Mouse (Mus musculus) kidney, embryonic 15.5 days (tissue): ENCODE measurements around the gene Agbl4. TPM values are rescaled to one million over a fixed set of nuclear protein-coding genes. Genes with fewer than 3 reads are reported as not detected.

Experiments
- ATAC-seq: fragments of 200-750 bp; cut with Nextera tagmentation; replicated peaks from 2 replicates; pipeline ENCODE4 v1.8.0; 2017; ENCODE audit warnings: moderate TSS enrichment; ENCODE audit not compliant: low FRiP score
- H3K27ac ChIP-seq: fragments of 300-500 bp; sonication (generic); 2 replicates; pipeline ENCODE4 v1.5.1; 2015; ENCODE audit warnings: mild to moderate bottlenecking, inconsistent platforms
- H3K27me3 ChIP-seq: fragments of 300-500 bp; sonication (generic); 2 replicates; pipeline ENCODE4 v1.6.1; 2015; ENCODE audit warnings: inconsistent platforms
- H3K36me3 ChIP-seq: fragments of 300-500 bp; sonication (generic); 2 replicates; pipeline ENCODE4 v1.6.1; 2015; ENCODE audit warnings: inconsistent platforms
- H3K4me1 ChIP-seq: fragments of 300-500 bp; sonication (generic); 2 replicates; pipeline ENCODE4 v1.6.1; 2015; ENCODE audit warnings: inconsistent platforms
- H3K4me2 ChIP-seq: fragments of 300-500 bp; sonication (generic); 2 replicates; pipeline ENCODE4 v1.6.1; 2015; ENCODE audit warnings: moderate library complexity, mild to moderate bottlenecking, inconsistent platforms
- H3K4me3 ChIP-seq: fragments of 300-500 bp; sonication (generic); replicated peaks from 2 replicates; pipeline ENCODE4 v1.5.1; 2015; ENCODE audit warnings: mild to moderate bottlenecking, inconsistent platforms
- H3K9ac ChIP-seq: fragments of 300-500 bp; sonication (generic); 2 replicates; pipeline ENCODE4 v1.6.1; 2015; ENCODE audit warnings: mild to moderate bottlenecking, inconsistent platforms
- H3K9me3 ChIP-seq: fragments of 300-500 bp; sonication (generic); replicated peaks from 2 replicates; pipeline ENCODE4 v1.6.1; 2016; ENCODE audit warnings: inconsistent platforms
- WGBS: fragments of 180-500 bp; shearing (Covaris S2); methylation state at CpG from one replicate; pipeline ENCODE4 v1.1.7; 2015; ENCODE audit warnings: mixed read lengths; 5-methylcytosine and 5-hydroxymethylcytosine counted together
- polyA plus RNA-seq: library from polyadenylated mRNA; unstranded; fragments of >200 nt; fragmentation: Nextera tagmentation; extraction: Ambion mirVana; gene quantifications from 2 replicates; pipeline ENCODE4 v1.2.1, GENCODE M21; 2015

The Agbl4 gene
- polyA plus RNA-seq, 1 experiment from 2014 or later: 0.43 TPM

GRCm38 (mm10) chr4:111443906-111444615, 1046.6 kb downstream of the Agbl4 start:
- H3K4me2 ChIP-seq: no peak overlapping the region
- H3K9me3 ChIP-seq: no peaks in the 10 kb centered on the region
- no peak overlapping the region for H3K9ac ChIP-seq
- H3K36me3 ChIP-seq: 0 out of 2 replicates have a peak, but pooled peaks cover 10% of the 10 kb centered on the region
- no peaks in the 10 kb centered on the region for H3K4me1 ChIP-seq
- H3K4me3 ChIP-seq: no peak overlapping the region
- WGBS: 79% methylated on average over 10 of the region's 10 CpGs
- no peaks in the 10 kb centered on the region for H3K27me3 ChIP-seq
- no peak overlapping the region for H3K27ac ChIP-seq
- no peak for ATAC-seq

GRCm38 (mm10) chr4:111444616-111445160, 1047.2 kb downstream of the Agbl4 start:
- Histone ChIP-seq H3K4me3 (no peak overlapping the region), H3K4me2 (no peak overlapping the region), H3K36me3 (0 out of 2 replicates have a peak, but pooled peaks cover 10% of the 10 kb centered on the region), H3K9ac (no peak overlapping the region), H3K9me3 (no peaks in the 10 kb centered on the region), H3K4me1 (peaks cover 4% of the 10 kb centered on the region; the same call in 1 of the 2 replicates), H3K27me3 (no peaks in the 10 kb centered on the region), H3K27ac (no peak overlapping the region)
- 56% methylated on average over 1 of the region's 1 CpGs for WGBS
- no peak for ATAC-seq

- no peak overlapping the region for H3K27ac ChIP-seq
- peaks cover 16% of the 10 kb centered on the region; the same call in 1 of the 2 replicates for H3K4me1 ChIP-seq
- no peak for ATAC-seq
- H3K27me3 ChIP-seq: no peaks in the 10 kb centered on the region
- no peak overlapping the region for H3K4me3 ChIP-seq
- no peak overlapping the region for H3K9ac ChIP-seq
- peaks cover 21% of the 10 kb centered on the region for H3K36me3 ChIP-seq
- WGBS: 81% methylated on average over 3 of the region's 3 CpGs
- H3K4me2 ChIP-seq: no peak overlapping the region
- no peaks in the 10 kb centered on the region for H3K9me3 ChIP-seq
Measured at GRCm38 (mm10) chr4:111447918-111448317, 1050.5 kb downstream of the Agbl4 start.

- 98% methylated on average over 4 of the region's 4 CpGs for WGBS
- Histone ChIP-seq H3K27ac (no peak overlapping the region), H3K36me3 (peaks cover 21% of the 10 kb centered on the region), H3K4me2 (no peak overlapping the region), H3K4me3 (no peak overlapping the region), H3K9ac (no peak overlapping the region), H3K27me3 (no peaks in the 10 kb centered on the region), H3K9me3 (no peaks in the 10 kb centered on the region), H3K4me1 (peaks cover 16% of the 10 kb centered on the region; the same call in 1 of the 2 replicates)
- ATAC-seq: no peak
Measured at GRCm38 (mm10) chr4:111448586-111448985, 1051.1 kb downstream of the Agbl4 start.

GRCm38 (mm10) chr4:111449442-111450199, 1052.2 kb downstream of the Agbl4 start:
- no peak overlapping the region for H3K4me2 ChIP-seq
- no peak overlapping the region for H3K9ac ChIP-seq
- no peak for ATAC-seq
- peaks cover 31% of the 10 kb centered on the region for H3K36me3 ChIP-seq
- peaks cover 16% of the 10 kb centered on the region; the same call in 1 of the 2 replicates for H3K4me1 ChIP-seq
- no peaks in the 10 kb centered on the region for H3K27me3 ChIP-seq
- H3K9me3 ChIP-seq: no peaks in the 10 kb centered on the region
- WGBS: 65% methylated on average over 7 of the region's 7 CpGs
- no peak overlapping the region for H3K27ac ChIP-seq
- H3K4me3 ChIP-seq: no peak overlapping the region

GRCm38 (mm10) chr4:111451283-111451918, 1053.9 kb downstream of the Agbl4 start:
- ATAC-seq: peak; percentile 65

GRCm38 (mm10) chr4:111452192-111452591, 1054.7 kb downstream of the Agbl4 start:
- H3K9me3 ChIP-seq: no peaks in the 10 kb centered on the region
- 83% methylated on average over 5 of the region's 5 CpGs for WGBS

More at GRCm38 (mm10) chr4:111451283-111451918, 1053.9 kb downstream of the Agbl4 start:
- Histone ChIP-seq H3K27me3 (no peaks in the 10 kb centered on the region), H3K4me1 (peaks cover 16% of the 10 kb centered on the region; the same call in 1 of the 2 replicates), H3K27ac (no peak overlapping the region), H3K4me3 (no peak overlapping the region), H3K9me3 (no peaks in the 10 kb centered on the region), H3K9ac (no peak overlapping the region), H3K4me2 (no peak overlapping the region), H3K36me3 (peaks cover 42% of the 10 kb centered on the region)
- 64% methylated on average over 7 of the region's 7 CpGs for WGBS

GRCm38 (mm10) chr4:111453275-111453674, 1055.8 kb downstream of the Agbl4 start:
- Histone ChIP-seq H3K4me1 (peaks cover 16% of the 10 kb centered on the region; the same call in 1 of the 2 replicates), H3K27ac (no peak overlapping the region), H3K27me3 (no peaks in the 10 kb centered on the region), H3K4me2 (no peak overlapping the region), H3K4me3 (no peak overlapping the region), H3K9me3 (no peaks in the 10 kb centered on the region), H3K9ac (no peak overlapping the region), H3K36me3 (peaks cover 42% of the 10 kb centered on the region)
- ATAC-seq: no peak
- 65% methylated on average over 3 of the region's 3 CpGs for WGBS

More at GRCm38 (mm10) chr4:111452192-111452591, 1054.7 kb downstream of the Agbl4 start:
- Histone ChIP-seq H3K4me2 (no peak overlapping the region), H3K36me3 (peaks cover 42% of the 10 kb centered on the region), H3K4me1 (peaks cover 16% of the 10 kb centered on the region; the same call in 1 of the 2 replicates), H3K9ac (no peak overlapping the region), H3K4me3 (no peak overlapping the region), H3K27ac (no peak overlapping the region), H3K27me3 (no peaks in the 10 kb centered on the region)
- ATAC-seq: no peak

GRCm38 (mm10) chr4:111455621-111456020, 1058.2 kb downstream of the Agbl4 start:
- H3K4me3 ChIP-seq: no peak overlapping the region
- H3K4me2 ChIP-seq: no peak overlapping the region
- peaks cover 48% of the 10 kb centered on the region for H3K36me3 ChIP-seq
- no peak for ATAC-seq
- no peaks in the 10 kb centered on the region for H3K27me3 ChIP-seq
- no peak overlapping the region for H3K27ac ChIP-seq
- WGBS: 73% methylated on average over 5 of the region's 5 CpGs
- H3K4me1 ChIP-seq: peaks cover 9% of the 10 kb centered on the region; the same call in 1 of the 2 replicates
- no peaks in the 10 kb centered on the region for H3K9me3 ChIP-seq
- H3K9ac ChIP-seq: no peak overlapping the region

- no peaks in the 10 kb centered on the region for H3K4me1 ChIP-seq
- H3K36me3 ChIP-seq: peaks cover 45% of the 10 kb centered on the region
- no peaks in the 10 kb centered on the region for H3K27me3 ChIP-seq
- no peak overlapping the region for H3K4me2 ChIP-seq
- ATAC-seq: no peak
- no peak overlapping the region for H3K9ac ChIP-seq
- H3K27ac ChIP-seq: no peak overlapping the region
- no peaks in the 10 kb centered on the region for H3K9me3 ChIP-seq
- whole genome bisulfite sequencing: 68% methylated on average over 5 of the region's 5 CpGs
- H3K4me3 ChIP-seq: no peak overlapping the region
Measured at GRCm38 (mm10) chr4:111457568-111457967, 1060.1 kb downstream of the Agbl4 start.

- H3K9ac ChIP-seq: no peak overlapping the region
- H3K4me2 ChIP-seq: no peak overlapping the region
- no peaks in the 10 kb centered on the region for H3K27me3 ChIP-seq
- no peaks in the 10 kb centered on the region for H3K36me3 ChIP-seq
- H3K9me3 ChIP-seq: no peaks in the 10 kb centered on the region
- H3K27ac ChIP-seq: no peak overlapping the region
- no peak overlapping the region for H3K4me3 ChIP-seq
- ATAC-seq: no peak
- no peaks in the 10 kb centered on the region for H3K4me1 ChIP-seq
- 77% methylated on average over 2 of the region's 2 CpGs for WGBS
Measured at GRCm38 (mm10) chr4:111467293-111467773, 1069.9 kb downstream of the Agbl4 start.
